Mouse (Mus musculus) MEL (cell line): ENCODE results near the gene Atp5e. TPM values are rescaled to one million over a fixed set of nuclear protein-coding genes. Genes with fewer than 3 reads are reported as not detected.

ENCODE experiments used
- DNase-seq: peaks from one replicate; pipeline ENCODE4 v3.0.0; 2011; ENCODE audit warnings: low read depth, low spot score
- H3K27ac ChIP-seq: 2 replicates; pipeline ENCODE4 v1.5.1; 2012; ENCODE audit warnings: low read depth, mild to moderate bottlenecking, control low read depth, low read length, moderate library complexity; ENCODE audit not compliant: control insufficient read depth
- H3K27me3 ChIP-seq, 2 experiments: fragments of 150-350 bp in 1 of 2; sonication (generic) in 1 of 2; 2 replicates each; pipeline ENCODE4 v1.6.1; 2012; ENCODE audit warnings: low read length in 2 of 2, mild to moderate bottlenecking in 2 of 2, improper control_type of control experiment in 1 of 2, moderate library complexity in 1 of 2; ENCODE audit not compliant: insufficient read depth in 2 of 2, control insufficient read depth in 1 of 2
- H3K36me3 ChIP-seq, 2 experiments: 2 replicates each; pipeline ENCODE4 v1.6.1; 2012 to 2014; ENCODE audit warnings: low read length in 2 of 2, improper control_type of control experiment in 1 of 2, inconsistent platforms in 1 of 2, mild to moderate bottlenecking in 1 of 2; ENCODE audit not compliant: insufficient read depth in 2 of 2, control insufficient read depth in 1 of 2
- H3K4me1 ChIP-seq, 2 experiments: fragments of 150-350 bp in 1 of 2; sonication (generic) in 1 of 2; 2 replicates each; pipeline ENCODE4 v1.6.1; 2012; ENCODE audit warnings: low read length in 2 of 2, improper control_type of control experiment in 1 of 2, mild to moderate bottlenecking in 1 of 2; ENCODE audit not compliant: insufficient read depth in 2 of 2, control insufficient read depth in 1 of 2
- H3K4me3 ChIP-seq, 2 experiments: fragments of 150-350 bp in 1 of 2; sonication (generic) in 1 of 2; 2 replicates each; pipeline ENCODE4 v1.5.1; 2012; ENCODE audit warnings: low read depth in 2 of 2, low read length in 2 of 2, mild to moderate bottlenecking in 2 of 2, moderate library complexity in 2 of 2, control low read depth in 1 of 2, improper control_type of control experiment in 1 of 2; ENCODE audit not compliant: control insufficient read depth in 1 of 2, insufficient read depth in 1 of 2
- H3K79me2 ChIP-seq: 2 replicates; pipeline ENCODE4 v1.6.1; 2012; ENCODE audit warnings: mild to moderate bottlenecking, low read length, moderate library complexity; ENCODE audit not compliant: control insufficient read depth, poor library complexity, insufficient read depth
- H3K9ac ChIP-seq: 2 replicates; pipeline ENCODE4 v1.6.1; 2012; ENCODE audit warnings: low read depth, mild to moderate bottlenecking, control low read depth, low read length, moderate library complexity; ENCODE audit not compliant: control insufficient read depth, poor library complexity, severe bottlenecking
- H3K9me3 ChIP-seq: fragments of 150-350 bp; sonication (generic); replicated peaks from 2 replicates; pipeline ENCODE4 v1.6.1; 2012; ENCODE audit warnings: mild to moderate bottlenecking, low read length, improper control_type of control experiment, moderate library complexity; ENCODE audit not compliant: insufficient read depth
- BHLHE40 ChIP-seq: IDR thresholded peaks from 2 replicates; pipeline ENCODE4 v1.6.1; 2012; ENCODE audit warnings: low read depth, mild to moderate bottlenecking, inconsistent platforms, low read length, improper control_type of control experiment, borderline replicate concordance
- CHD1 ChIP-seq: IDR thresholded peaks from 2 replicates; pipeline ENCODE4 v1.6.1; 2012; ENCODE audit warnings: low read depth, mild to moderate bottlenecking, inconsistent platforms, low read length, improper control_type of control experiment
- CHD2 ChIP-seq: IDR thresholded peaks from 2 replicates; pipeline ENCODE4 v1.6.1; 2011; ENCODE audit warnings: low read length, improper control_type of control experiment
- CTCF ChIP-seq, 3 experiments: IDR thresholded peaks in 2 of 3; conservative IDR thresholded peaks in 1 of 3; 2 replicates each; pipeline ENCODE4 v1.5.1; 2011 to 2012; ENCODE audit warnings: low read length in 3 of 3, low read depth in 2 of 3, mild to moderate bottlenecking in 2 of 3, improper control_type of control experiment in 1 of 3, inconsistent platforms in 1 of 3, mixed read lengths in 1 of 3, moderate library complexity in 1 of 3; ENCODE audit not compliant: control insufficient read depth in 1 of 3, insufficient read depth in 1 of 3, poor library complexity in 1 of 3, severe bottlenecking in 1 of 3
- E2F4 ChIP-seq: IDR thresholded peaks from 2 replicates; pipeline ENCODE4 v1.6.1; 2011; ENCODE audit warnings: low read depth, low read length, improper control_type of control experiment, borderline replicate concordance
- ETS1 ChIP-seq: IDR thresholded peaks from 2 replicates; pipeline ENCODE4 v1.6.1; 2012; ENCODE audit warnings: low read depth, mild to moderate bottlenecking, inconsistent platforms, low read length, improper control_type of control experiment, moderate library complexity
- GABPA ChIP-seq: IDR thresholded peaks from 2 replicates; pipeline ENCODE4 v1.6.1; 2012; ENCODE audit warnings: low read depth, mild to moderate bottlenecking, inconsistent platforms, low read length, improper control_type of control experiment, moderate library complexity
- HCFC1 ChIP-seq: IDR thresholded peaks from 2 replicates; pipeline ENCODE4 v1.6.1; 2012; ENCODE audit warnings: low read depth, mild to moderate bottlenecking, inconsistent platforms, low read length, improper control_type of control experiment, moderate library complexity
- JUND ChIP-seq: IDR thresholded peaks from 2 replicates; pipeline ENCODE4 v1.6.1; 2011; ENCODE audit warnings: low read depth, mild to moderate bottlenecking, improper control_type of control experiment, low read length
- MAFK ChIP-seq: IDR thresholded peaks from 2 replicates; pipeline ENCODE4 v1.6.1; 2011; ENCODE audit warnings: low read depth, mild to moderate bottlenecking, low read length, improper control_type of control experiment, borderline replicate concordance
- MAX ChIP-seq: IDR thresholded peaks from 2 replicates; pipeline ENCODE4 v1.6.1; 2011; ENCODE audit warnings: low read length, improper control_type of control experiment
- MAZ ChIP-seq: IDR thresholded peaks from 2 replicates; pipeline ENCODE4 v1.6.1; 2012; ENCODE audit warnings: low read depth, mild to moderate bottlenecking, inconsistent platforms, low read length, improper control_type of control experiment
- MEF2A ChIP-seq: IDR thresholded peaks from 2 replicates; pipeline ENCODE4 v1.6.1; 2014; ENCODE audit warnings: low read depth, mild to moderate bottlenecking, inconsistent platforms, low read length, improper control_type of control experiment; ENCODE audit not compliant: poor library complexity, insufficient replicate concordance, severe bottlenecking; ENCODE audit errors: extremely low read depth
- MXI1 ChIP-seq: IDR thresholded peaks from 2 replicates; pipeline ENCODE4 v1.6.1; 2011; ENCODE audit warnings: mild to moderate bottlenecking, low read depth, low read length, improper control_type of control experiment
- NELFE ChIP-seq: IDR thresholded peaks from 2 replicates; pipeline ENCODE4 v1.6.1; 2011; ENCODE audit warnings: low read depth, low read length, improper control_type of control experiment
- NRF1 ChIP-seq: IDR thresholded peaks from 2 replicates; pipeline ENCODE4 v1.6.1; 2014; ENCODE audit warnings: low read depth, mild to moderate bottlenecking, inconsistent platforms, low read length, improper control_type of control experiment, moderate library complexity; ENCODE audit not compliant: poor library complexity, insufficient read depth, severe bottlenecking
- POLR2A ChIP-seq, 2 experiments: IDR thresholded peaks; 2 replicates each; pipeline ENCODE4 v1.6.1; 2011 to 2012; ENCODE audit warnings: low read length in 2 of 2, mild to moderate bottlenecking in 2 of 2, control low read depth in 1 of 2, improper control_type of control experiment in 1 of 2, low read depth in 1 of 2, moderate library complexity in 1 of 2; ENCODE audit not compliant: control insufficient read depth in 1 of 2, insufficient read depth in 1 of 2, poor library complexity in 1 of 2
- POLR2AphosphoS2 ChIP-seq: IDR thresholded peaks from 2 replicates; pipeline ENCODE4 v1.6.1; 2011; ENCODE audit warnings: low read length, improper control_type of control experiment
- RAD21 ChIP-seq: IDR thresholded peaks from 2 replicates; pipeline ENCODE4 v1.6.1; 2011; ENCODE audit warnings: mild to moderate bottlenecking, low read depth, low read length, improper control_type of control experiment
- SIN3A ChIP-seq: IDR thresholded peaks from 2 replicates; pipeline ENCODE4 v1.6.1; 2012; ENCODE audit warnings: low read length, improper control_type of control experiment, inconsistent platforms
- TAL1 ChIP-seq: IDR thresholded peaks from 2 replicates; pipeline ENCODE4 v1.6.1; 2012; ENCODE audit warnings: mild to moderate bottlenecking, inconsistent platforms, low read length, moderate library complexity, mixed read lengths
- TBP ChIP-seq: IDR thresholded peaks from 2 replicates; pipeline ENCODE4 v1.8.0; 2011; ENCODE audit warnings: low read depth, low read length, improper control_type of control experiment
- TCF12 ChIP-seq: IDR thresholded peaks from 2 replicates; pipeline ENCODE4 v1.6.1; 2014; ENCODE audit warnings: low read depth, mild to moderate bottlenecking, inconsistent platforms, low read length, improper control_type of control experiment, moderate library complexity
- USF1 ChIP-seq: IDR thresholded peaks from 2 replicates; pipeline ENCODE4 v1.6.1; 2014; ENCODE audit warnings: low read depth, mild to moderate bottlenecking, inconsistent platforms, low read length, improper control_type of control experiment, moderate library complexity
- USF2 ChIP-seq, 2 experiments: IDR thresholded peaks; 2 replicates each; pipeline ENCODE4 v1.6.1; 2011 to 2012; ENCODE audit warnings: improper control_type of control experiment in 2 of 2, low read length in 2 of 2, borderline replicate concordance in 1 of 2, inconsistent platforms in 1 of 2, low read depth in 1 of 2, mild to moderate bottlenecking in 1 of 2; ENCODE audit not compliant: insufficient read depth in 1 of 2
- ZC3H11A ChIP-seq: IDR thresholded peaks from 2 replicates; pipeline ENCODE4 v1.6.1; 2012; ENCODE audit warnings: low read depth, mild to moderate bottlenecking, inconsistent platforms, low read length, improper control_type of control experiment
- ZMIZ1 ChIP-seq: IDR thresholded peaks from 2 replicates; pipeline ENCODE4 v1.6.1; 2012; ENCODE audit warnings: low read depth, mild to moderate bottlenecking, inconsistent platforms, low read length, improper control_type of control experiment, moderate library complexity
- ZNF384 ChIP-seq: IDR thresholded peaks from 2 replicates; pipeline ENCODE4 v1.6.1; 2012; ENCODE audit warnings: low read depth, mild to moderate bottlenecking, inconsistent platforms, low read length, improper control_type of control experiment
- polyA plus RNA-seq, 2 experiments: library from polyadenylated mRNA; stranded (reverse) in 1 of 2; unstranded in 1 of 2; fragments of >175 nt in 1 of 2; fragments of >200 nt in 1 of 2; gene quantifications; 2 replicates each; pipeline versions ENCODE4 v1.2.1 to v1.2.4; 2012; ENCODE audit warnings: low replicate concordance in 2 of 2, low read depth in 1 of 2; ENCODE audit not compliant: insufficient read length in 2 of 2, insufficient read depth in 1 of 2, missing spikeins in 1 of 2
- total RNA-seq: library from RNA; depleted of rRNA; stranded (reverse); fragments of 300-350 nt; gene quantifications from 2 replicates; pipeline ENCODE4 v1.2.3, GENCODE M21; 2012

Gene Atp5e
- total and polyA plus RNA-seq, 3 experiments: 225 to 561 TPM; not detected in 1

GRCm38 (mm10) chr2:174415731-174416310, 48.1 kb downstream of the Atp5e start, which contains the start of gene Nelfcd:
Gene Nelfcd, plus strand, starts transcription at chr2:174415804.
- no peaks in the 10 kb centered on the region for H3K9me3 ChIP-seq
- TF ChIP-seq MAX (0 out of 2 replicates have a peak, but pooled peaks have one; percentile 24), MXI1 (peak; percentile 25; the same call in 1 of the 2 replicates), NRF1 (peak; percentile 99), MEF2A (no peak), BHLHE40 (no peak), JUND (no peak), USF1 (0 out of 2 replicates have a peak, but pooled peaks have one; percentile 3), CHD1 (no peak), RAD21 (no peak), MAFK (no peak), ETS1 (no peak), POLR2AphosphoS2 (peak; percentile 49; the same call in 1 of the 2 replicates), NELFE (peak; percentile 89), TCF12 (peak; percentile 46), SIN3A (peak; percentile 55; the same call in 1 of the 2 replicates), GABPA (no peak), ZC3H11A (no peak), TAL1 (no peak), E2F4 (no peak), TBP (no peak), HCFC1 (peak; percentile 76; the same call in 1 of the 2 replicates), MAZ (no peak), CHD2 (peak; percentile 54; the same call in 1 of the 2 replicates), CTCF (IDR thresholded peaks at IDR 0.05 in 2 of 3, conservative IDR thresholded peaks at IDR 0.05 in 1 of 3; ENCODE audit: control insufficient read depth in 1 of 3, insufficient read depth in 1 of 3, low read depth in 2 of 3, low read length in 3 of 3, poor library complexity in 1 of 3, severe bottlenecking in 1 of 3) (no peak), POLR2A (IDR thresholded peaks at IDR 0.05; ENCODE audit: control insufficient read depth in 1 of 2, insufficient read depth in 1 of 2, low read depth in 1 of 2, low read length in 2 of 2, poor library complexity in 1 of 2) (peak; percentile 45 to 81; a peak in 3 of 4 replicates), ZMIZ1 (no peak), ZNF384 (no peak), USF2 (IDR thresholded peaks at IDR 0.05; ENCODE audit: borderline replicate concordance in 1 of 2, insufficient read depth in 1 of 2, low read depth in 1 of 2, low read length in 2 of 2) (no peak)
- H3K9ac ChIP-seq: peak within 1 kb of the TSS; percentile 94
- no peaks in the 10 kb centered on the region; a peak in 1 of 4 replicates for H3K36me3 ChIP-seq
- H3K27me3 ChIP-seq: no peaks in the 10 kb centered on the region
- H3K27ac ChIP-seq: peak within 1 kb of the TSS; percentile 48
- H3K79me2 ChIP-seq: peaks cover 12% of the 10 kb centered on the region
- peak within 1 kb of the TSS; percentile 92 to 94 for H3K4me3 ChIP-seq
- peaks cover 2 to 5% of the 10 kb centered on the region in 2 experiments; a peak in 2 of 4 replicates for H3K4me1 ChIP-seq
- peak; percentile 96 for DNase-seq
